Mouse (Mus musculus) cerebellum, adult 18-20 months (tissue): ENCODE data around the gene Rsrc1.

Source experiments
- DNase-seq, 2 experiments: peaks; one replicate each; pipeline ENCODE4 v3.0.0; 2021

Rsrc1 gene

DNA sequence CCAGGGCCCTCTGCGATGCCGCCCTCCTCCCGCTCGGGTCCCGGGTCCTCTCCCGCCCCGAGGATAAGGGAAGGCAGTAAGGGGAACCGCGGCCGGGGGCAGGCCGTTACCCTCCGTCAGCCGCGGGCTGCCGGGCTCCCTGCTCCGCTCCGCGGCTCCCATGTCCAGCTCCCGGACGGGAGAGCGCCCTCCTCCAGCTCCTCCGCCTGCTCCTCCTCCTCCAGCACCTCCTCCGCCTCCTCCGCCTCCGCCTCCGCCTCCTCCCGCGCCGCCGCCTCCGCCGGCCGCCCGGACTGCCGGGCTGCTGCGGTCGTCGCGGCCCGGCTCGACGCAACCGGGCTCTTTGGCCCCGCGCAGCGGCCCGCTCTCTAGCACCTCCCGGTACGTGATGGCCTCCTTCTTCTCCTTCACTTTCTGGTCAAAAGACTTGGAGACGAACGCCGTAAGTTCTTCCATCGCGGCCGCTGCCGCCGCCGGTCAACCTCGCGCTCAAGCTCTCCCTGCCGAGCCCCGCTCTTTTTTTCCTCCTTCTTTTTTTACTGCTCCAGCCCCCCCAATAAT lies at the start of gene Rsrc1:
Rsrc1 (plus strand) TSS at position 290 of the 561 bp plus-strand sequence.
- DNase-seq, result peak; percentile 44 to 49

DNA sequence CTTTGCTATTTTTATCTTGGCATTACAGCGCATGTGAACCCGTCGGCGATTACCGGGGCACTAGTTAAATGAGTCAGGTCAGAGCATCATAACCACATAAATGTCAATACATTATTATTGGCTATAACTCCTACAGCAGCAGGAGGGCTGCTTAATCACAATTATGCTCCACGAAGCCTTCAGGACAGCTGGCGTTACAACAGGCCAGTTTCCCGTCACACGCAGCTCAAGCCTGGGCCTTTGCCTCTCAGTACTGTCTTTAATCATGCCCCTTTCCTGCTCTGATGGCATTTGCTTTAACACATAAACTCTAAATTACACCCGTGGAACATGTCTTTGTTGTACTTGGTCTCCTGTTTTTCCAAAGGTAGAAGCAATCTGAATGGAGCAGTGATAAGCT lies 41.5 kb upstream of the Rsrc1 start:
- DNase-seq, result no peak

DNA sequence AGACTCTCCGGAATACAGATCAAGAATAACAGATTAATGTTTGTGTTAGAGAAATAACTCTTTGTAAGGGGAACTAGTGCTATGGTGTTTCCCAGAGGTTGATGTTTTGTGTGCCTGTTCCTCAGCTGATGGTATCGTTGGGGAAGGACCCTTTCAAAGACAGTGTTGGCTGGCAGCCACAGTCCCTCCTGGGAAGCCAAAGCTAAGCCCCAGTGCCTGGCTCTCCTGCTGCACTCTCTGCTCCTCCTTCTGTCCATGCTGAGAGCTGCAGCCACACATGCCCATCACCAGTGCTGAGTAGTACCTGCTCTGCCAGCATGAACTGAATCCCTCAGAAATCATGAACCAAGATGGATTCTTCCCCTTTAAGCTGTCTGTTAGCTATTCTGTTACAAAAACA lies 26.1 kb upstream of the Rsrc1 start:
- DNase-seq, result no peak

DNA sequence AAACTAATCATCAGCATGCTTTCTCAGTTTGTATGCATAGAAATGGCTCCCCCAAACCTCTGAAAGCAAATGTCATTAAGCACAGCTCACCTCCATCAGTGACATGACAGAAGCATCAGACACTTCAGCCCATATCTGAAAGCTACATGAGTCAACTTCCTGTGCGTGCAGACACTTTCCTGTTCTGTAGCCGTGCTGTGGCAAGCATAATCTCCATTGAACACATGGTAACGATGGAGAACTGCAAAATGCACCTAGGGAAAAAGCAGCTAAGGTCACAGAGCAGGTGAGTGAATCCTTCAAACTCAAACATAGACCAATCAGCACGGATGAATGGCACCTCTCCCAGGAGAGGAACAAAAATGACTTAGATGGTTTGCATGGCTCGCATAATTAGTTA lies 21.2 kb upstream of the Rsrc1 start:
- DNase-seq, result no peak

DNA sequence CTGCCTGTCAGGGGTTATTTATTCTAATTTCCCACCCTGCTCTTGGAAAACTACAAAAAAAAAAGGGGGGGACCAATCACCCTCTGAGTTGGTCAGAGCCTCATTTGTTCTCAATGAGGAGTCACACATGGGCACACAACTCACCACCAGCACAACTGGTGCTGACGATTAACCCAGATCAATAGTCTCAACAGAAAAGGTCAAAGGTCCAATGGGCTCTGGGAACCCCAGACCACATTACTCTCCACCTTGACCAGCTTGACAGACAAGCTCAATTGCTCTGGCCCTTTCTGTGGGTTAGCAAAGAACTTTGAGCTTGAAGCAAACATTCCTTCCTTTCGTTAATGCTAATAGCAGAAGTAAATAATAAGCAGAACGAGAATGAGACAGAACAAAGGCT lies 16.3 kb upstream of the Rsrc1 start:
- DNase-seq, result no peak

DNA sequence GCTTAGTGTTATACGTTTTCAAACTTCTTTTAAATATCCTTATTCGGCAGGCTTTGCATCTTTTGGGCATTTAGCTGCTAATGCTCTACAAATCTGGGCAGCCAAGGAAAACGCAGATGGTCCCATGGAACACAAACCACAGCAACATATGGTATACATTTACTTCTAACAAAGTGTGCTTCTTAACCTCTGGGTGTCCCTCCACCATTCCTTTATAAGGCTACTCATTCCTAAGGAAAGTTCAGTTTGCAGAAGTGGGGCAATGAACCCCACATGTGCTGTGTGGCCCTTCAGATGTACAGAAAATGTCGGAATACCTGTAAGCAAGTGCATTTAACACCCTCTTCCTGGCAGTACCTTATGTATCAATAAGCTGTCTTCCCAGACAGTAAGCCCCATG lies 13.7 kb upstream of the Rsrc1 start:
- DNase-seq, result no peak

DNA sequence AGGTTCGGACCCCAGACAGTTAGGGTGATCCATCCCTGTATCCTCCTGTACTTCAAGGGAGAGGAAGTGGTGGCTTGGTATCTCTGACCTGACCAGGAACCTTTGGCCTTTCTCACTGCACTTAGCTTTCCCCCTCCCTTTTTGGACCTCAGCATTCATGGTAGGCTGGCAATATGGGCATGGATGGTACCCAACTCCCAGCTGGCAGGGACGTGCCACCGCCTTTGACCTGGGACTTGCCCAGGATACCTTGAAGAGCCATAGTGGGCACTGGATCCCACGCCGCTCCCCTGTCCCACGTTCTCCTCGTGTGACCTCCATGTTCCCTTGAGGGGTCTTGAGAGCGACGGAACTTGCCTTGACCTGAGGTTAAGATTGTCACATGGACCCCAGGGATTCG lies 10.9 kb upstream of the Rsrc1 start:
- DNase-seq, result no peak

DNA sequence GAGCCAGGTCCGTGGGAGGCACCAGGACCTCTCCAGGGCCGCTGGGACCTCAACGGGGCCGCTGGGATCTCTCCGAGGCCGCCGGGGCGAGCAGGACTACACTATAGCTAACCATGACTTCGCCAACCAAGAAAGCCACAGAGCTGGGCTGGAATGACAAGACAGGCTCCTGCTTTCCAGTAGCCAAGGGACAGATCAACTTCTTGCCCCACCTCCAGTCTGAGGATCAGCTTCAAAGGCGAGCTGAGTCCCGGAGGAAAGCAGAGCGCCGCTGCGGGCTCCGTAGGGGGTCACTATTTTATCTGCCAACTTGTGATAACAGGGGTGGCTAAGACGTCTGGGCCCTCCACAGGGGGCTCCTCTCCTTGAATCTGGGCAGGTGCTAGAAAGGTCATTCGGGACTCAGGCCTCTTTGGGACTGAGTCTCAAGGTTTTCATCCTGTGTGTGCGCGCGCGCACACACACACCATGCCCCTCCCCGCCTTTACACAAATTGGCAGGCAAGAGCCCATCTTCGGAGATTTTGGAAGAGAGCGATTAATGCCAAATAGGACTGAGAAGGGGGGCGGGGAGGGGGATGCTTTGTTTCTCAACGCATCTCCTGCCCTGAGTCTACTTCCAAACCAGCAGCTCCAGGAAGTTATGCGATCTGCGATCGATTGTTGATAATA lies 10.4 kb upstream of the Rsrc1 start:
- no peak for DNase-seq

DNA sequence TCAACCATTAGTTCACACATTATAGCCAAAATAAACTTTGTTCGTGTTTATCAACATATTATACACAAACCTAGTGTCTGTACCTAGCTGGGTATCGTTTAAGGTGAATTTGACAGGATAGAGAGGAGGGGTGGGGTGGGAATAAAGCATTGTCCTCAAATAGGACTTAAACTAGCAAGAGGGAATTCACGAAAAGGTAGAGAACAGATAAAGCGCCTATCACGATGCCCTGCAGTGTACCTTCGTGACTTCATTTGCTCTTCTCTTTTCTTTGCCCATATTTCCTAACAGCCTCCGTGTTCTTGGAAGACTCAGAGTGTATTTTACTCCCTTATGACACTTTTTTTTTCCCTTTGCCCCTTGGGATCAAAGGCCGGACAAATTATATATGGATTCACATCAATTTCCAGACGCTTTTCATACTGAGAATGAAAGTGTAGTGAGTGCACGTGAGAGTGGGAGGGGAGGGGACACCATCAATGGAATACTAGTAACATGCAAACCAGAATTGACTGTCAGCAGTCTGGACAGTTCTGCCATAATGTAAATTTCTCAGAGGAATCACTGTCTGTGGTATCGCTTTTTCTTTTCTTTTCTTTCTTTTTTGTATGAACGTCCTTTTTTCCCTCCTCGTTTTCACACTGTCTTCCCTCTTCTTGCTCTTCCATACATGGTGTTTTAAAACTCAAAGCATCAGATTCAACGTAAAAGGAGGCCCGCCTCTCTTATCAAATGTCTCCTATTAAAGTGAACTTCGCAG lies 8.8 kb upstream of the Rsrc1 start:
- peak in 1 of 2 experiments; percentile 6 for DNase-seq

DNA sequence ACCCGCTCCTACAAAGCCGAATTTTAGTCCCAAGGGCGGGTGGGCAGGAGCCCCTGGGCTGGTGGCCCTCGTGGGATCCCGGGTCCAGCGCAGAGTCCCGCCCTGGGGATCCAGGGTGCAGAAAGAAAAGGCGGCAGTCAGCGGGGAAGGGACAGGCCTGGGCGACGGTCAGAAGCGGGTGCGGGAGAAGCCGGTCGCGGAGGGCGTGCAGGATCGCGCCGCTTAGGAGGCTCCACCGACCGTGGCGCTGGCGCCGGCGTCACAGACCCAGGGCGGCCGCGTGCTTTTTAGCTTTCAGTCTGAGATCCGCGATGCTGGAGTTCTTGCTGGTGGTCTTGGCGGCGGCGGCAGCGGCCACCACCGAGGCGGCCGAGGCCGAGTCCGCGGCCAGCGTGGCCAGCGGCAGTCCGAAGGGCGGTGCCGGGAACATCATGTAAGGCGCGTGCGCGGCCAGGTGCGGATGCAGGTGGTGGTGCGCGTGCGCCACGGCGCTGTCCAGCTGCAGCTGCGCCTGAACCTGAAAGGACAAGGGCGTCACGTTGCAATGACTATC lies 7.7 kb upstream of the Rsrc1 start:
- DNase-seq, result peak in 1 of 2 experiments; percentile 31

DNA sequence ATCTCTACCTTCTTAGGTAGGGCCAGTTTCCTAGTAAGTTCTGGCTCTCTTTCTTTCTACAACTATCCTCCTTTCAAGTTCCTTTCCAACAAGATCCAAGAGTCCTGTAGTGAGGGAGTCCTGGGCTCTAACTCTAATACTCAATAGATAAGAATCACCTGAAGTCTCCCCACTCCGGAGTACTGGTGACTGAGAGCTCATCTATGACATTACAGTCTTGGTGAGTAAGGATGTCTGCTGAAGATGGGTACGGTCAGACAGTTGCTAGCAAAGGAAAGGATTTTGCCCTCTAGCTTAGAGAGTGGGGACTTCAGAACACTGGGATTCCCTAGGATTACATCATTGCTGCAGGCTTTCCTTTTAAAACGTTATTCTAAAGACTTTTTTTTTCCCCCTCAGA lies 6.7 kb upstream of the Rsrc1 start:
- no peak for DNase-seq

DNA sequence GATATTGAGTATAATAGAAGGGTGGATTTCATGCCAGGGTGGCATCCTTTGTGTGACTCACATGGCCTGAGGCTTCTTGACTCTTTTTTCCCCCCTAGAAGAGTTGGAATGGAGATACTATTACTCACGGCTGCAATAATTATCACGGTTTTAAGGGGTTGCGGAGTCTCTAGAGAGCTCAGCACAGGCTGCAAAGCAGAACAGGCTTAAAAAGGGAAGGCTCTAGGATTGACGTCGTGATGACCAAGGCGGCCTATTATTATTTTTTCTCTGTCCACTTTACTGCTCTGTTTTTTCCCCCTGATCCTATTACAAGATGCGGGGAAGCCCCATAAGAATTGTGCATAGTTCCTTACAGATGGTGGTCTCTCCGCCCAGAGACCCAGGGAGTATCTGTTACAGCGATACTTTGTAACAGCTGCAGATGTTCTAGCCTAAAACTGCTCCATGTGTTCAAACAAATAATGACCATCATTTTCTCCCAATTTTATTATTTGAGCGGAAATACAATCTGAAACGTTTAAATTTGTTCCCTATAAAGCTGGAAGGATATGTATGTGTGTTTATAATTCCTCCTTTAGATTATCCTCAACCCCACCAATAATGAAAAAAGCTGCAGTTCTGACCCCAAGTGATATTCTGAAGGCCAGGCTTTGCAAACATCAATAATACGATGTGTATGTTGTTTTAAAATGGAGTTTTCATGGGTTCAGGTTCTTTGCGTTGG lies 4.1 kb upstream of the Rsrc1 start:
- DNase-seq, result no peak

DNA sequence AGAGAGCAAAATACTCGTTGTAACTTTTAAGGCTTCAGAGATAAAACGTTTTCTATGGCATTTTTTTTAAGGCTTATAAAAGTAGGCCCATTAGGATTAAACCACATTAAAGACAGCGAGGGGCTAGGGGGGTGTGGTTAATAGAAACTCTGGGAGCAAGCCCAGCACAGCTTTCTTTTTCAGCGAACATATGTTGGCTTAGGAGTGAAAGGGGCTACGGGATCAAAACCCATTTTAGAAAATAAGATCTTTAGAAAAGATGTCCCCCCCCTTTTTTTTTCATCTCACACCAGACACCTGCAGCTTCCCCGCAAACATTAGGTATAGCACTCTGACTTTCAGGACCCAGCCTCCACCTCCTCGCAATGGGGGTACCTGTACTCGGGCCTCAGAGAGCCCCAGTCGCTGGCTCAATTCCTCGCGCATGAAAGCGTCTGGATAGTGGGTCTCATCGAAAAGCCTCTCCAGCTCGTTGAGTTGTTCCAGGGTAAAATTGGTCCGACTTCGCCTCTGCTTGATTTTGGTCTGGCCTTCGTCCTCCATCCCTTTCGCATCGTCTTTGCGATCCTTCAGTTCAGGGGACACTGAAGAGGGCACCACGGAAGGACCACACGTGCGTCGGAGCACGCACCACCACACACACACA lies 3.3 kb upstream of the Rsrc1 start:
- peak in 1 of 2 experiments; percentile 6 for DNase-seq

DNA sequence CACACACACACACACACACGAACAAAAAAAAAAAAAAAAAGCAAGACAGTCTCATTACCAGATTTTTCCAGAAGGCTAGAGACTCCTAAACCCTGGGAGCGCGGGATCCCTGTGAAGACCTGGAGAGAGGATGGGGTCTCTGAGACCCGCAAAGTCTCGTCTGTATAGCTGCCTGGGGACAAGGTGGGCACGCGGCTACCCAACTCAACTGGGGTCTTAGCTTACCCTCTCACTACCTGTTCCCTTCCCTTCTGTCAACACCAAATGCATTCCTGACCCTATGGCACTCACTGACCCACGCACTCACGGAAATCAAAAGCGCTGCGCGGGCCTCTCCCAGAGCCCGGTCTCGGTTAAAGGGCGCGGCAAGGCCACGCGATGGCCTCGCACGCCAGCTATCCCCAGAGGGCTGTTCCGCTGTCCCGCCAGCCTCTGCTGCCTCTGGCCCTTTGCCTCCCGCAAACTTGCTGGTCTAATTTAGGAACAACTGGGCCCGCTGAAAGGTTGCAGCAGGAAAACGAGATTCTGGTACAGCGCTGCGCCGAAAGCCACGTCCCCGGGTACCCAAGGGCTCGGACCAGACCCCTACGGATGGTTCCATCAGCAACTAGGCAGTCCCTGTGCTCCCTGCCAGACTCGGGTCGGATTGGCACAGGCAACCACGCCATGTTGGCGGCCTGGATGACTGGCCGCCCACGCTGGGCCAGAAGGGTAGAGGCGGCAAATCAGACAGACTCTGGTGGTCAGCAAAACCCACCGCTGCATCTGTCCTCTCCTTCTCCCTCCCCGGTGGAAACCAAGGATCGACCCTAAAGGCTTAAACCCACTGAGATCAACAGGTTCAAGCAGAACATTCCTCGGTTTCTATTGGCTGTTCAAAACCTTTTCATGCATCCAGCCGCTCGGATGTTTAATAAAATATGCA lies 2.5 kb upstream of the Rsrc1 start:
- DNase-seq, result peak in 1 of 2 experiments; percentile 25

DNA sequence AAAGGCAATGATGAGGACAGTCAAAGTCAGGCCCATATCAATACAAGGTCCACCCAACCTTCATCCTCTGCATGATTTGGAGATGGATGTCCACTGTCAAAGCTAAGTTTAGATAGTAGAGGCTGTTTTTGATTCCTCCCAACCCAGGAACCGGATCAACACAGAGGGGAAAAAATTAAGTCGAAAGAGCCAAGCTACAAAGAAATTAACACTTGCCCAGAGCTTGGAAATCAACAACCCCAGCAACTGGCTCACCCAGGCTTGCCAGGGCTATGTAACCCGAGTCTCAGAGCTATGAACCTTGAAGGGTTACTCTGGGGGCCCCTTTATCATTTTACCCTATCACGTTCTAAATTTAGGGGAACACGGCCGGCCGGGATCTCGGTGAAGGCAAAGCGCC lies 1.7 kb upstream of the Rsrc1 start:
- DNase-seq, result peak in 1 of 2 experiments; percentile 10

DNA sequence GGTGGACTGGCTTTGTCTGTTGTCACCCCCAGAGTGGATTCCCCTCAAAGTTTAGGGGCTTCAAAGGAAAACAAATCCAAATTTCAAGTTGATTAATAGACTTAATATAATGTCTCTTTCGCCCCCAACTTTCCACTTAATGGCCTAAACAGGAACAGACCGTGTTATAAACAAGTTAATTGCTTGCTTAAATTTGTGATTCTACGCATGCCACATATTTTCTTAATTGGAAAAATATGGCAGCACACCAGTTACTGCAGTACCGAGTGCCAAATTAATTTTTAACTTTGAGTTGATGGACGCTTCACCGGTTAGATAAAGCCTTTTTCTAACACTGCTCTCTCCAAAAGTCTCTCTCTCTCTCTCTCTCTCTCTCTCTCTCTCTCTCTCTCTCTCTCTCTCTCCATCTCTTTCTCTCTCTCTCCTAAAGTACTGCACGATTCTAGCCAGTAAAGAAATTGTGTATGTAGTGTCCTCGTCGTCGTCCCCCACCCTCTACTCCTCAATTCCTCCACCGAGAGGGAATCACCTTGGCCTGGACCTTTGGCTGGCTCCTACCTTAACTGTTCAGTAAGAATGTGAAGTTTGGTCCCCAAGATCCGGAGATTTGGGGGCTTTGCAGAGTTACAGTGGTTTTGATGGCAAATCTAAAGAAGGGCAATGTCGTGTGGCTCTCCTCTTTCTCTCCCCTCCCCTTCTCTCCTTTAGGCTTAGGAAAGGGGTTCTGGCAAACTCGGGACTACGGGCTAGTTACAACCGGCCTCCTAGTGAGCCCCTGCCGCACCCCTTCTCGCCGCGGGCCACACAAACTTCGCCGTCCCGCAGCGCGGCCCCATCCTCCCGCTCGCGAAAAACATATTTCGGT lies 847 bp upstream of the Rsrc1 start:
- DNase-seq, result no peak

DNA sequence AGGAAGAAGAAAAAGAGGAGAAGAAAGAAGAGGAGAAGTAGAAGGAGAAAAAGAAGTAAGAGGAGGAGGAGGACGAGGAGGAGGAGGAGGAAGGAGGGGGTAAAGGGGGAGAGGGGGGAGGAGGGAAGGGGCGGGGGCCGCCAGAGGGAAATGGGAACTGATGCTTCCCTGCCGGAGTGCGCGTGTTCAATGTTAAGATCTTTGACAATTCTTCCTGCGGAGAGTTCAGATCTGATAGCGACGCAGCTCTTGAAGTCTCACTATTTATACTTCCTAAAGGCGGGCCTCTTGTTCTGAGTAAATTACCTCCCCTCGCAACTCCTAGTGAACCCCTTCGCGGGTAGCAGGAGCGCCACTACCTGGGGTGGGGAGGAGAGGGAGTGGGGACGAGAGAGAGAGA lies 516 bp downstream of the Rsrc1 start, which contains the start of gene Shox2:
Shox2 (minus strand) TSS at position 66 of the 400 bp plus-strand sequence.
- peak in 1 of 2 experiments; percentile 24 for DNase-seq

DNA sequence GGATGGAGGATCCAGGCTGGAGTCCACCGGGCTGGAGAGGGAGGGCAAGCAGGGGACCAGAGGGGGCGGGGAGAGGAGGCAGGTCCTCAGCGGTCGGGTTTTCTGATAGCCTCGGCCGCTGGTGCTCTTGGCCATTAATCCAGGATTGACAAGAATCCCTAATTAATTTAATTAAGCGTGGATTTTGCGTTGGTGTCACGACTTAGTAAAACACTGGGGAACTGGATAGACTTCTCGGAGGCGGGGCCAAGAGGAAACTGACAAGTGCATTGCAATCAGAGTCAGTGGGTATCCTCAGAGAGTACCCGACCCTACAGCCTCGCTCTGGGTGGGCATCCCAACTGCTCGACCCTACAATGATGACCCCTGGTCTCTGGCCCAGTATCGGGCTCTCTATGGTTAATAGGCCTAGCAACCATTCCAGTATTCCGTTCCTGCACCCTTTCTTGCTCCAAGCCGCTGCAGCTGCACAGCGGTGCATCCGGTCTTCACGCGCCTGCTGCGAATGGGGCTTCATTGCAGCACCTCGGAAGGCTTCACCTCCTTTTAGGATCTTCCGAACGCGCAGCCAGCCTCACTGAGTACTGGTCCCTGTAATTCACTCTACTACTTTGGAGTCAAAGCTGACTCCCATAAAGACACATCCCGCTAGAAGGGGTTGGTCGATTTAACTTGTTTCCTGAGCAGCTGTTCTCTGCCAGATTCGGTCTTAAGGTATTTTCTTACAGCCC lies 1.2 kb downstream of the Rsrc1 start:
- DNase-seq, result peak in 1 of 2 experiments; percentile 30

DNA sequence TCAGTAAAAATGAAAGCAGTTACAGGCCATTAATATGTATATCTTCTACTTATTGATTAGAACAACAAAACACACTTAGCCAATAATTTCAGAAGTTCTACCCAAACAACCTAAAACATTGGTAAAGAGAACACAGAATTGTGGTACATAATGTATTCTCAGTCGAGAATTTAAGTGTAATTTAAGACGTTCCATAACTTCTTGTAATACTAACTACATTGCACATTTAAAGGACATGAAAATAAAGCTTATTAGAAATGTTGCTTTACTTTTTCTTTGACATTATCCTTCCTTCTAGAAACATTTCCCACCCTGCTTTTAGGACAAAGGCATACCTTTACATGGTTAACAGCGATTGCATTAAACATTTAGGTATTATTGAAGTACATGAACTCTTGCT lies 2.3 kb downstream of the Rsrc1 start:
- no peak for DNase-seq
